Mouse (Mus musculus): ENCODE measurements at regions not wholly inside any gene's neighbourhood (a gene's known extent, or its start where the extent isn't known, plus 50 kb on each side); places are given as distances from the start of the nearest gene placed in this dataset.

DNA sequence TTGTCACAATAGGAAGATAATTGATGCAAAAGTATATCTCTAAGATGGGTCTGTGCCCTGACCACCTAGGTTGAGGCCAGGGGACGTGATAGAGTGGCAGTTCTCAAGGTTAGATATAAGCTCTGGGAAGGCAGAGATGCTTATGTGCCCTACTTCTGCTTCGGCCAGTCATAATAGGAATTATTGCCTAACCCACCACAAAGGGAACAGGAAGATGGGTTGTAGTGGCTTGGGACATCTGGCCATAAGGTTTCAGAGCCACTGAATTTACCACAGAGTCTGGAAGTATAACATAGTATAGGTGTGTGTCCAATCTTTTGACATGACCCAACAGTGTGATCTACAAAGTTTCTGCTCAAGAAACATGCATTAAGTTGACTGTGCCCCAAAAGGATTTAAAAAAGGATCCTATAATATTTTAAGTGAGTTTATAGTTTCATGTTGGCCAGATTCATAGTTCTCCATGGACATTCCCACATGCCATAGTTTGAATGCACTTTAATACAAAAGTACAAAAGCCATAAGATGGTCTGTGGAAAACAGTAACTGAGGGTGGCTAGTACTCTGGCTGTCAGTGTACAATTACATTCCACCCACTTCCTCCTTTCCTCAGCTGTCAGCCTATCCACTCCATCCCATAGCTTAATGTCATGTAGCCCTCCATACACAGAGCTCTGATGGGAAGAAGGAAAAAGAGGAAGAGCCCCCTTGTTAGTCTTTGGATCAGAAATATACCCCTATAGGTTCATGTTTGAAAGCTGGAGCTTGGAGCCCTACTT lies 508.3 kb downstream of the Insc start:
- DNase-seq (ENCODE audit: low read depth, low spot score) = no peak

DNA sequence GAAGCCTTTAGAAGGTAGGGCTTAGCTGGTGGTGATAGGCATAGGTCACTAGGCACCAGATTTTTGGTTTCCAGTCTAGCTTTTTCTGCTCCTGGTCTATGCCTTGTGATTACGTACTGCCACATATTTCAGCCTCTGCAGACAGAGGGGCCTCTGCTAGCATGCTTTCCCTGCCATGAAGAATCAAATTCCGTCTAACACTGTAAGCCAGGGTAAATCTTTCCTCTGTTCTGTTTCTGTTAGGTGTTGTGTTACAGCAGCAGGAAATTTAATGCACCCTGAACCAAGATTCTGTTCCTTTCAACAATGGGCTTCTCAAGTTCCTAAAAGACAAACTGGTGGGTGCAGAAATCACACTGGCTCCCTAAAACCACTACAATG lies 508.9 kb downstream of the Insc start:
- Histone ChIP-seq H3K9me3 (ENCODE audit: control insufficient read depth, insufficient read depth, low read depth, low read length) (no peaks in the 10 kb centered on the region), H3K4me1 (ENCODE audit: control insufficient read depth in 2 of 2, insufficient read depth in 2 of 2, low read length in 2 of 2, poor library complexity in 1 of 2) (no peaks in the 10 kb centered on the region), H3K9ac (ENCODE audit: insufficient read depth, low read depth, low read length, poor library complexity, severe bottlenecking) (no peak overlapping the region), H3K27ac (ENCODE audit: insufficient read depth, low read depth, low read length, poor library complexity, severe bottlenecking) (no peak overlapping the region), H3K36me3 (ENCODE audit: control insufficient read depth, insufficient read depth, low read length, poor library complexity, severe bottlenecking) (no peaks in the 10 kb centered on the region), H3K4me3 (ENCODE audit: insufficient read depth in 1 of 2, low read depth in 1 of 2, low read length in 2 of 2, poor library complexity in 1 of 2, severe bottlenecking in 1 of 2) (no peak overlapping the region)
- no peak for TF ChIP-seq ZC3H11A (IDR thresholded peaks at IDR 0.05; ENCODE audit: borderline replicate concordance, low read depth, low read length)
- no peak for TF ChIP-seq CHD2 (IDR thresholded peaks at IDR 0.05; ENCODE audit: low read depth, low read length)
- TF ChIP-seq HCFC1 (IDR thresholded peaks at IDR 0.05; ENCODE audit: borderline replicate concordance, insufficient read depth, low read length) = no peak
- TF ChIP-seq MAFK (IDR thresholded peaks at IDR 0.05; ENCODE audit: insufficient read depth, low read depth, low read length) = no peak
- no peak for TF ChIP-seq ZNF384 (IDR thresholded peaks at IDR 0.05; ENCODE audit: low read depth, low read length)
- no peak for DNase-seq (ENCODE audit: low read depth, low spot score)
- in situ Hi-C loops (cut with MboI; ENCODE audit: low sequenced_read_pairs in 2 of 2, unreplicated experiment in 2 of 2) = no loop called here

More for the DNA sequence above, 508.3 kb downstream of the Insc start:
- Histone ChIP-seq H3K9me3 (ENCODE audit: control insufficient read depth, insufficient read depth, low read depth, low read length) (no peaks in the 10 kb centered on the region), H3K9ac (ENCODE audit: insufficient read depth, low read depth, low read length, poor library complexity, severe bottlenecking) (no peak overlapping the region), H3K4me3 (ENCODE audit: insufficient read depth in 1 of 2, low read depth in 1 of 2, low read length in 2 of 2, poor library complexity in 1 of 2, severe bottlenecking in 1 of 2) (no peak overlapping the region), H3K36me3 (ENCODE audit: control insufficient read depth, insufficient read depth, low read length, poor library complexity, severe bottlenecking) (no peaks in the 10 kb centered on the region), H3K27ac (ENCODE audit: insufficient read depth, low read depth, low read length, poor library complexity, severe bottlenecking) (no peak overlapping the region), H3K4me1 (ENCODE audit: control insufficient read depth in 2 of 2, insufficient read depth in 2 of 2, low read length in 2 of 2, poor library complexity in 1 of 2) (no peaks in the 10 kb centered on the region)
- no peak for TF ChIP-seq CHD2 (IDR thresholded peaks at IDR 0.05; ENCODE audit: low read depth, low read length)
- TF ChIP-seq MAFK (IDR thresholded peaks at IDR 0.05; ENCODE audit: insufficient read depth, low read depth, low read length) = no peak
- TF ChIP-seq ZNF384 (IDR thresholded peaks at IDR 0.05; ENCODE audit: low read depth, low read length) = no peak
- TF ChIP-seq HCFC1 (IDR thresholded peaks at IDR 0.05; ENCODE audit: borderline replicate concordance, insufficient read depth, low read length) = no peak
- no peak for TF ChIP-seq ZC3H11A (IDR thresholded peaks at IDR 0.05; ENCODE audit: borderline replicate concordance, low read depth, low read length)
- in situ Hi-C loops (cut with MboI; ENCODE audit: low sequenced_read_pairs in 2 of 2, unreplicated experiment in 2 of 2) = no loop called here

DNA sequence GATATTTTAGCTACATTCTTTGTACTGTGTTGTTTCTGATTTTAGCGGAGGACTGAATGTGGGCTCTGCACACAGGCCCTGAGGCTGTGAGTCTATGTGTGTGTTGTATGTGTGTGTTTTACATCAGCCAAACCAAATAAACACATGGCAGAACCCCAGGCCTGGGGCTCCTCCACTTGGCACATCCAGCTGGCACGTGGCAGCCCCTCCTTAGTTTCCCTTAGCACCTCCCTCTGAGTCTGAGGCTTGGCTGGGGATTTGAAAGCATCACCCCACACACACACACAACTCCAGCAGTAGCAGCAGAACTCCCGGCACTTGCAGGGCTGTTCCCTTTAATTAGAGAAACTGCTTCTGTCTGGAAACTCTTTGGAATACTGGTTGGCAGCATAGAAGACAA lies 515.1 kb downstream of the Insc start:
- TF ChIP-seq ZC3H11A (IDR thresholded peaks at IDR 0.05; ENCODE audit: borderline replicate concordance, low read depth, low read length) = no peak
- TF ChIP-seq HCFC1 (IDR thresholded peaks at IDR 0.05; ENCODE audit: borderline replicate concordance, insufficient read depth, low read length) = no peak
- TF ChIP-seq MAFK (IDR thresholded peaks at IDR 0.05; ENCODE audit: insufficient read depth, low read depth, low read length) = no peak
- TF ChIP-seq ZNF384 (IDR thresholded peaks at IDR 0.05; ENCODE audit: low read depth, low read length) = no peak
- TF ChIP-seq CHD2 (IDR thresholded peaks at IDR 0.05; ENCODE audit: low read depth, low read length) = no peak
- DNase-seq (ENCODE audit: low read depth, low spot score) = no peak
- H3K4me1 ChIP-seq (ENCODE audit: control insufficient read depth in 2 of 2, insufficient read depth in 2 of 2, low read length in 2 of 2, poor library complexity in 1 of 2) = no peaks in the 10 kb centered on the region
- no peaks in the 10 kb centered on the region for H3K36me3 ChIP-seq (ENCODE audit: control insufficient read depth, insufficient read depth, low read length, poor library complexity, severe bottlenecking)
- in situ Hi-C loops (cut with MboI; ENCODE audit: low sequenced_read_pairs in 2 of 2, unreplicated experiment in 2 of 2) = no loop called here
- H3K27ac ChIP-seq (ENCODE audit: insufficient read depth, low read depth, low read length, poor library complexity, severe bottlenecking) = no peak overlapping the region
- no peak overlapping the region for H3K9ac ChIP-seq (ENCODE audit: insufficient read depth, low read depth, low read length, poor library complexity, severe bottlenecking)
- no peak overlapping the region for H3K4me3 ChIP-seq (ENCODE audit: insufficient read depth in 1 of 2, low read depth in 1 of 2, low read length in 2 of 2, poor library complexity in 1 of 2, severe bottlenecking in 1 of 2)
- no peaks in the 10 kb centered on the region for H3K9me3 ChIP-seq (ENCODE audit: control insufficient read depth, insufficient read depth, low read depth, low read length)

DNA sequence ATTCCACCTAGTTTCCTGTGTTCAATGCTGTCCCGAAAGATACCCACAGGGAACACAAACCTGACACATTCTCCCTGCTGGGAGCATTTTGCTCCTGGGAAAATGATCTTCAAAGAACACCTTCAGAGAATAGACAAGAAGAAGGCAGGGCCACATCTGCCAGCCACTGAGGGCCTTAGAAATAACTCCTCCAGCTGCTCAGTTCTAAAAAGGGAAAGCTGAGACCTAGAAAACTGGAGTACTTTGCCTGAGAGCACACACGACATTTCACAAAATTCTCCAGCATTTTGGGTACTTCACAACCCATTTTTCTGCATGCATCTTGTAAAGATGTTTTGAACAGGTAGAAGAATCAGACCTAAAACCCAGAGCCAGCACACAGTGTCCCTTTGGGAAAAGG lies 519.6 kb downstream of the Insc start:
- H3K27ac ChIP-seq (ENCODE audit: insufficient read depth, low read depth, low read length, poor library complexity, severe bottlenecking) = no peak overlapping the region
- no peak for DNase-seq (ENCODE audit: low read depth, low spot score)
- TF ChIP-seq HCFC1 (IDR thresholded peaks at IDR 0.05; ENCODE audit: borderline replicate concordance, insufficient read depth, low read length) = no peak
- TF ChIP-seq ZC3H11A (IDR thresholded peaks at IDR 0.05; ENCODE audit: borderline replicate concordance, low read depth, low read length) = no peak
- no peak for TF ChIP-seq ZNF384 (IDR thresholded peaks at IDR 0.05; ENCODE audit: low read depth, low read length)
- no peak for TF ChIP-seq CHD2 (IDR thresholded peaks at IDR 0.05; ENCODE audit: low read depth, low read length)
- TF ChIP-seq MAFK (IDR thresholded peaks at IDR 0.05; ENCODE audit: insufficient read depth, low read depth, low read length) = no peak
- no peaks in the 10 kb centered on the region for H3K36me3 ChIP-seq (ENCODE audit: control insufficient read depth, insufficient read depth, low read length, poor library complexity, severe bottlenecking)
- H3K9me3 ChIP-seq (ENCODE audit: control insufficient read depth, insufficient read depth, low read depth, low read length) = no peaks in the 10 kb centered on the region
- in situ Hi-C loops (cut with MboI; ENCODE audit: low sequenced_read_pairs in 2 of 2, unreplicated experiment in 2 of 2) = no loop called here
- no peaks in the 10 kb centered on the region for H3K4me1 ChIP-seq (ENCODE audit: control insufficient read depth in 2 of 2, insufficient read depth in 2 of 2, low read length in 2 of 2, poor library complexity in 1 of 2)
- no peak overlapping the region for H3K4me3 ChIP-seq (ENCODE audit: insufficient read depth in 1 of 2, low read depth in 1 of 2, low read length in 2 of 2, poor library complexity in 1 of 2, severe bottlenecking in 1 of 2)
- H3K9ac ChIP-seq (ENCODE audit: insufficient read depth, low read depth, low read length, poor library complexity, severe bottlenecking) = no peak overlapping the region

Measured in ES-E14 (cell line).